Mouse (Mus musculus): ENCODE data around the gene Galp.
A peak's percentile ranks its signal among the peaks of the same experiment; 100 is the strongest.

Gene Galp

GRCm38 (mm10) chr7:6196790-6197189, at the start of gene Galp:
TSS of gene Galp (plus strand) at chr7:6197090.
- no peak for DNase-seq (ENCODE audit: low spot score)

GRCm38 (mm10) chr7:6147688-6148087, 49.2 kb upstream of the Galp start:
- no peak for DNase-seq (ENCODE audit: low spot score)

- no peak for DNase-seq (ENCODE audit: low spot score)
Measured at GRCm38 (mm10) chr7:6151266-6151665, 45.6 kb upstream of the Galp start.

- no peak for DNase-seq (ENCODE audit: low spot score)
Measured at GRCm38 (mm10) chr7:6152036-6152435, 44.9 kb upstream of the Galp start.

- no peak for DNase-seq (ENCODE audit: low spot score)
Measured at GRCm38 (mm10) chr7:6153131-6153530, 43.8 kb upstream of the Galp start.

- DNase-seq (ENCODE audit: low spot score) = no peak
Measured at GRCm38 (mm10) chr7:6154164-6154563, 42.7 kb upstream of the Galp start.

GRCm38 (mm10) chr7:6155031-6155872, 41.6 kb upstream of the Galp start:
- peak; percentile 70 for DNase-seq (ENCODE audit: low spot score)

- DNase-seq (ENCODE audit: low spot score) = peak; percentile 97
Measured at GRCm38 (mm10) chr7:6155901-6156411, 40.9 kb upstream of the Galp start, which contains the start of gene Zfp787. TSS of gene Zfp787 (minus strand) at chr7:6155997.

GRCm38 (mm10) chr7:6156901-6157472, 39.9 kb upstream of the Galp start:
- DNase-seq (ENCODE audit: low spot score) = no peak

GRCm38 (mm10) chr7:6157479-6157878, 39.4 kb upstream of the Galp start:
- DNase-seq (ENCODE audit: low spot score) = no peak

GRCm38 (mm10) chr7:6159604-6160003, 37.3 kb upstream of the Galp start:
- no peak for DNase-seq (ENCODE audit: low spot score)

GRCm38 (mm10) chr7:6161541-6161940, 35.3 kb upstream of the Galp start:
- DNase-seq (ENCODE audit: low spot score) = no peak

- DNase-seq (ENCODE audit: low spot score) = no peak
Measured at GRCm38 (mm10) chr7:6162172-6162571, 34.7 kb upstream of the Galp start.

GRCm38 (mm10) chr7:6164671-6165070, 32.2 kb upstream of the Galp start:
- DNase-seq (ENCODE audit: low spot score) = peak; percentile 82

- peak; percentile 62 for DNase-seq (ENCODE audit: low spot score)
Measured at GRCm38 (mm10) chr7:6169403-6169802, 27.5 kb upstream of the Galp start.

- DNase-seq (ENCODE audit: low spot score) = no peak
Measured at GRCm38 (mm10) chr7:6170391-6170790, 26.5 kb upstream of the Galp start.

GRCm38 (mm10) chr7:6170871-6171270, 26.0 kb upstream of the Galp start:
- no peak for DNase-seq (ENCODE audit: low spot score)

- DNase-seq (ENCODE audit: low spot score) = peak; percentile 53
Measured at GRCm38 (mm10) chr7:6171444-6172005, 25.4 kb upstream of the Galp start.

- DNase-seq (ENCODE audit: low spot score) = peak; percentile 97
Measured at GRCm38 (mm10) chr7:6172006-6172649, 24.8 kb upstream of the Galp start, which contains the start of gene Zfp444. TSS of gene Zfp444 (plus strand) at chr7:6172226.

- DNase-seq (ENCODE audit: low spot score) = peak; percentile 23
Measured at GRCm38 (mm10) chr7:6172674-6173244, 24.1 kb upstream of the Galp start.

GRCm38 (mm10) chr7:6173872-6174271, 23.0 kb upstream of the Galp start:
- DNase-seq (ENCODE audit: low spot score) = no peak
